Mouse (Mus musculus) stomach, postnatal 0 days (tissue): ENCODE measurements at regions not wholly inside any gene's neighbourhood (a gene's known extent, or its start where the extent isn't known, plus 50 kb on each side); places are given as distances from the start of the nearest gene placed in this dataset.

ENCODE experiments used
- ATAC-seq: fragments of 200-750 bp; cut with Nextera tagmentation; 2 replicates; pipeline ENCODE4 v1.8.0; 2017; ENCODE audit not compliant: low FRiP score, low TSS enrichment
- DNase-seq: peaks from one replicate; pipeline ENCODE4 v3.0.0-alpha.2; 2016; ENCODE audit warnings: low spot score
- H3K27ac ChIP-seq: fragments of 300-500 bp; sonication (generic); replicated peaks from 2 replicates; pipeline ENCODE4 v1.5.1; 2014; ENCODE audit warnings: mild to moderate bottlenecking, control low read depth
- H3K27me3 ChIP-seq: fragments of 300-500 bp; sonication (generic); 2 replicates; pipeline ENCODE4 v1.6.1; 2014; ENCODE audit warnings: low read length; ENCODE audit not compliant: control insufficient read depth, insufficient read depth
- H3K36me3 ChIP-seq: fragments of 300-500 bp; sonication (generic); 2 replicates; pipeline ENCODE4 v1.6.1; 2014; ENCODE audit warnings: low read length, mixed read lengths; ENCODE audit not compliant: control insufficient read depth, insufficient read depth
- H3K4me1 ChIP-seq: fragments of 300-500 bp; sonication (generic); replicated peaks from 2 replicates; pipeline ENCODE4 v1.6.1; 2014; ENCODE audit warnings: antibody characterized with exemption; ENCODE audit not compliant: control insufficient read depth, insufficient read depth
- H3K4me2 ChIP-seq: fragments of 300-500 bp; sonication (generic); replicated peaks from 2 replicates; pipeline ENCODE4 v1.6.1; 2014; ENCODE audit warnings: low read depth, mild to moderate bottlenecking, control low read depth, moderate library complexity
- H3K4me3 ChIP-seq: fragments of 300-500 bp; sonication (generic); 2 replicates; pipeline ENCODE4 v1.5.1; 2014; ENCODE audit warnings: low read depth, low read length, control low read depth
- H3K9ac ChIP-seq: fragments of 300-500 bp; sonication (generic); 2 replicates; pipeline ENCODE4 v1.6.1; 2014; ENCODE audit warnings: mild to moderate bottlenecking, low read length, control low read depth, mixed read lengths
- H3K9me3 ChIP-seq: fragments of 300-500 bp; sonication (generic); 2 replicates; pipeline ENCODE4 v1.6.1; 2016; ENCODE audit warnings: low read length; ENCODE audit not compliant: control insufficient read depth
- CTCF ChIP-seq: IDR thresholded peaks from 2 replicates; pipeline ENCODE4 v1.5.1; 2016; ENCODE audit warnings: antibody characterized with exemption, low read depth, mild to moderate bottlenecking, moderate library complexity
- EP300 ChIP-seq: optimal IDR thresholded peaks from 2 replicates; pipeline ENCODE3; 2016; ENCODE audit warnings: antibody characterized with exemption
- WGBS: fragments of 180-500 bp; shearing (Covaris S2); extraction: QIAGEN DNeasy Blood & Tissue Kit; methylation state at CpG from one replicate; pipeline ENCODE4 v1.1.7; 2014; 5-methylcytosine and 5-hydroxymethylcytosine counted together

DNA sequence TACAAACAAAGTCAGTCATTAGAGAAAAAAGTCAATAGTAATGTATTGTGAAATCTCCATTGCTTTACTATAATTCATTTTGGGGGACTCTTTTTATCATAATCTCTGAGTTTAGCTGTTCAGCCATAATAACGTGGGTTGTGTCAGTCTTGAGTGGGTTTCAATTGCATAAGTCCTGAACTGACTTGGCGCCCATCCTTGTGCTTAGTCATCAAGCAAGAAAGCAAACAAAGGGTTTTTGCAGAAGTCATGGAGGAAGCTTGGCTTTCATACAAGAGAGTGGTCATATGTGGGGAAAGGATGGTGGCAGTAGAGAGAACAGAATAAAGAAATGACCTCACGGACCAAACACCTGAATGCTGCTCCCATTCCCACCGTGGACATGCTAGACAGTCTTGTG is 339.8 kb upstream of the Fam98a start:
- ATAC-seq (no peak), DNase-seq (no peak)
- H3K4me2 ChIP-seq, result no peak overlapping the region
- H3K27me3 ChIP-seq, result no peaks in the 10 kb centered on the region
- no peaks in the 10 kb centered on the region for H3K36me3 ChIP-seq
- no peak for TF ChIP-seq EP300
- TF ChIP-seq CTCF, result no peak
- WGBS, result 65% methylated on average over 4 of the region's 4 CpGs
- no peak overlapping the region for H3K9ac ChIP-seq
- H3K9me3 ChIP-seq, result no peaks in the 10 kb centered on the region
- H3K27ac ChIP-seq, result no peak overlapping the region
- H3K4me1 ChIP-seq, result no peaks in the 10 kb centered on the region
- no peak overlapping the region for H3K4me3 ChIP-seq

DNA sequence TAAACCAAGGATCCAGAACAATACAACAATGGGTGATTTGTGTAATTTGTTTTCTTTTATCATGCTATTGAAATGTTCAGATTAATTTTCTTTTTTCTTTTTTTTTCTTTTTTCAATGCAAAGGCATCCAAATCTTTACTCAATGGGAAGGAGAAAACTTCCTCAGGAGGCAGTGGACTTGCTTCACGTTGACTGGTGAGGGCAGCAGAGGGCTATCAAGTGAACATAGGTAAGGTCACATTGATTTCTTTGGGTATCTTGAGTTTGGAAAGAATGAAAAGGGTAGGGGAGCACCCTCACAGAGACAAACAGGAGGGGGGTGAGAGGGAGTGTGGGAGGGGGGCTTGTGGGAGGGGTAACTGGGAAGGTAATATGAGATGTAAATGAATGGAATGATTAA is 326.1 kb upstream of the Fam98a start:
- 18% methylated on average over 1 of the region's 1 CpGs for WGBS
- no peak overlapping the region for H3K4me3 ChIP-seq

DNA sequence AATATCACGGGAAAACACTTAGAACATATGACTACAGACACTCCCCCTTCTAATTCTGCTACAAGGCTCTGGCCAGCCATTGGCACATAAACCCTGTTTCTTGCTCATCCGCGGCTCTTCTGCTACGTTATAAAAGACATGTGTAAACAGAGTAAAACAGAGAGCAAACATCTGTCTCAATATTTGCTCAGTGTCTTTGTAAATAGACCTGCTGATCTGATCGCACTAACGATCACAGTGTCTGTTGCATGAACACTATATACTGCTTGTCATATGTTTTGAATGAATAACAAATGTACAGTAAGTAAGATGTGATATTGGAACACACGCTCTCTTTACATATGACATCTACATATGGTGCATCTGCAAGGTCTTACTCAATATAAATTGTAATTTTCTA is 325.1 kb upstream of the Fam98a start:
- no peak overlapping the region for H3K4me3 ChIP-seq
- H3K36me3 ChIP-seq, result no peaks in the 10 kb centered on the region
- H3K9me3 ChIP-seq, result no peaks in the 10 kb centered on the region
- H3K4me2 ChIP-seq, result no peak overlapping the region
- ATAC-seq (no peak), DNase-seq (no peak)
- 34% methylated on average over 7 of the region's 7 CpGs for WGBS
- no peak overlapping the region for H3K27ac ChIP-seq
- H3K4me1 ChIP-seq, result no peaks in the 10 kb centered on the region
- H3K27me3 ChIP-seq, result no peaks in the 10 kb centered on the region
- TF ChIP-seq CTCF (no peak), EP300 (no peak)
- no peak overlapping the region for H3K9ac ChIP-seq

More for the DNA sequence above, 326.1 kb upstream of the Fam98a start:
- no peak for DNase-seq
- TF ChIP-seq CTCF, result peak; percentile 54
- no peak for TF ChIP-seq EP300
- no peak for ATAC-seq
- Histone ChIP-seq H3K36me3 (no peaks in the 10 kb centered on the region), H3K9me3 (no peaks in the 10 kb centered on the region), H3K27me3 (no peaks in the 10 kb centered on the region), H3K9ac (no peak overlapping the region), H3K4me1 (no peaks in the 10 kb centered on the region), H3K4me2 (no peak overlapping the region), H3K27ac (no peak overlapping the region)

DNA sequence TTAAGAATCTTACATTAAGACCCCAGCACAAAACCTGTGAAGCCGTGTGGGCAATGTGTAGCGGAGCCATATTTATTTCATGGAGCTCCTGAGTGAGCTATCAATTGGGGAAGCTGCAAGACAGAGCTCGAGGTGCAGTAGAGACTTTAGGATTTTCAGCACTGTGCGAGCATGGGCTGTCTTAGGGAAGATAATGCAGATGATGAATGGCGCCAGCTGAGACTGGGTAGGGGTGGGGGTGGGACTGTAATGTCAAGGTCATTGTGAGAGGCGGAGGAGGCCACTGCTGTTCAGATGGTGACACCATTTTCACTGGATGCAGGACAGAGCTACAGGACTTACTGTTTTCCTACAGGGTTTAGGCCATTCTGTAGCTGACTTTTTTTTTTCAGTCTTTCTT is 322.8 kb upstream of the Fam98a start:
- ATAC-seq, result no peak
- TF ChIP-seq EP300 (no peak), CTCF (no peak)
- no peak overlapping the region for H3K27ac ChIP-seq
- no peak overlapping the region for H3K4me2 ChIP-seq
- no peaks in the 10 kb centered on the region for H3K4me1 ChIP-seq
- WGBS, result 72% methylated on average over 6 of the region's 6 CpGs
- no peak overlapping the region for H3K9ac ChIP-seq
- H3K27me3 ChIP-seq, result no peaks in the 10 kb centered on the region
- DNase-seq, result no peak
- no peaks in the 10 kb centered on the region for H3K9me3 ChIP-seq
- no peak overlapping the region for H3K4me3 ChIP-seq
- no peaks in the 10 kb centered on the region for H3K36me3 ChIP-seq

DNA sequence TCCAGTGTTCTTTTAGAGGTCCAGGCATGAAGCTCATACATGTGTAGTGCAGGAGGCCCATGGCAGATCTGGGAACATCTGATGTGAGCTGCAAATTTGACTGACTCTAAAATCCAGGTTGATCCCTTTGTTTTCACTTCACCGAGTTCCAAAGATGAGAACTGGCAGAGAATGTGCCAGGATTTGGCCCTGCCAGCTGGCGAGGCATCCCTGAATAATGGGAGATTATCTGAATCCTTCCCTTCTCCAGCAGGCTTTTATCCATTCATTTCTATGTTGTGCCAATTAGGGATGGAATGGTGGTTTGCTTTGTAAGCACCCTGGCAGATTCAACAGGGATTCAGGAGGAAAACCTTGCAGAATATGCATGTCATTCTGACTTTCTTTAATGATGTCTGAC is 318.7 kb upstream of the Fam98a start:
- H3K4me1 ChIP-seq, result no peaks in the 10 kb centered on the region
- no peaks in the 10 kb centered on the region for H3K27me3 ChIP-seq
- DNase-seq (no peak), ATAC-seq (no peak)
- no peak overlapping the region for H3K4me2 ChIP-seq
- no peak overlapping the region for H3K27ac ChIP-seq
- TF ChIP-seq EP300 (no peak), CTCF (no peak)
- no peak overlapping the region for H3K9ac ChIP-seq
- no peaks in the 10 kb centered on the region for H3K36me3 ChIP-seq
- no peak overlapping the region for H3K4me3 ChIP-seq
- WGBS, result 57% methylated on average over 2 of the region's 2 CpGs
- no peaks in the 10 kb centered on the region for H3K9me3 ChIP-seq

DNA sequence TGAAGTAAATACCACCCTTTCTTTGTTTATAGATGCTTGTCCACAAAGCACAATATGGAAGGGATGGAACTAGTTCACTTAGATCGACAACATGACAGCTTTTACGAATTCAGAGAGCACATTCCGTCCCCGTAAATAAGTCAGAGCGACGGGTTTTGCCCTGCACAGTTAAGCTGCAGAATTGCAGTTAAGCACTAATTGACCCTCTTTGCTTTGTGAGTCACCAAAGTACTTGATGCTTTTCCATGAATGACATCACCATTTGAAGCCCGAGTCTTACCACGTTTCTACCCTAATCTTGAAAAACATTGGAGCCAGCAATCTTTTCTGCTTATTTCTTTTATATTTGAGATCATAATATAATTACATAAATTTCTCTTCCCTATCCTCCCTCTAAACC is 305.3 kb upstream of the Fam98a start:
- ATAC-seq (no peak), DNase-seq (no peak)
- TF ChIP-seq EP300 (no peak), CTCF (no peak)
- Histone ChIP-seq H3K9ac (no peak overlapping the region), H3K36me3 (no peaks in the 10 kb centered on the region), H3K27me3 (no peaks in the 10 kb centered on the region), H3K4me1 (no peaks in the 10 kb centered on the region), H3K4me2 (no peak overlapping the region), H3K4me3 (no peak overlapping the region), H3K27ac (no peak overlapping the region), H3K9me3 (no peaks in the 10 kb centered on the region)
- 49% methylated on average over 8 of the region's 8 CpGs for WGBS
